Mouse (Mus musculus) bone marrow, adult 2 months (tissue): ENCODE results near the gene Sdsl.

Experiments used
- CTCF ChIP-seq: fragments of 200-500 bp; IDR thresholded peaks from 2 replicates; pipeline ENCODE4 v1.5.1; 2011; ENCODE audit warnings: low read length, control low read depth; ENCODE audit not compliant: control insufficient read depth, insufficient read depth
- POLR2A ChIP-seq: fragments of 200-500 bp; IDR thresholded peaks from 2 replicates; pipeline ENCODE4 v1.6.1; 2011; ENCODE audit warnings: low read depth, mild to moderate bottlenecking, control low read depth, low read length, borderline replicate concordance; ENCODE audit not compliant: control insufficient read depth

GRCm38 (mm10) chr5:120495703-120496226 lies 23.2 kb upstream of the Sdsl start:
- TF ChIP-seq CTCF = no peak
- no peak for TF ChIP-seq POLR2A
